Mouse (Mus musculus) midbrain, embryonic 12.5 days (tissue): ENCODE measurements around the gene Scamp5. TPM values are rescaled to one million over a fixed set of nuclear protein-coding genes. Genes with fewer than 3 reads are reported as not detected.
"Not testable (repeated sequence)": the region's sequence is repeated elsewhere in the genome, so short reads cannot be mapped to it uniquely, and the experiment has no call there.

Experiments
- ATAC-seq: fragments of 200-750 bp; cut with Nextera tagmentation; 2 replicates; pipeline ENCODE4 v1.8.0; 2017; ENCODE audit warnings: low read depth, moderate TSS enrichment, moderate library complexity; ENCODE audit not compliant: low FRiP score
- H3K27ac ChIP-seq: fragments of 300-500 bp; sonication (generic); replicated peaks from 2 replicates; pipeline ENCODE4 v1.5.1; 2016; ENCODE audit warnings: mild to moderate bottlenecking
- H3K27me3 ChIP-seq: fragments of 300-500 bp; sonication (generic); 2 replicates; pipeline ENCODE4 v1.6.1; 2016; ENCODE audit warnings: mild to moderate bottlenecking
- H3K36me3 ChIP-seq: fragments of 300-500 bp; sonication (generic); 2 replicates; pipeline ENCODE4 v1.6.1; 2016
- H3K4me1 ChIP-seq: fragments of 300-500 bp; sonication (generic); 2 replicates; pipeline ENCODE4 v1.6.1; 2016
- H3K4me2 ChIP-seq: fragments of 300-500 bp; sonication (generic); replicated peaks from 2 replicates; pipeline ENCODE4 v1.6.1; 2016; ENCODE audit warnings: mild to moderate bottlenecking, moderate library complexity
- H3K4me3 ChIP-seq: fragments of 300-500 bp; sonication (generic); 2 replicates; pipeline ENCODE4 v1.5.1; 2016; ENCODE audit warnings: mild to moderate bottlenecking
- H3K9ac ChIP-seq: fragments of 300-500 bp; sonication (generic); replicated peaks from 2 replicates; pipeline ENCODE4 v1.6.1; 2016; ENCODE audit warnings: mild to moderate bottlenecking, moderate library complexity
- H3K9me3 ChIP-seq: fragments of 300-500 bp; sonication (generic); 2 replicates; pipeline ENCODE4 v1.6.1; 2016; ENCODE audit warnings: mild to moderate bottlenecking
- WGBS: fragments of 180-500 bp; shearing (Covaris S2); methylation state at CpG from one replicate; pipeline ENCODE4 v1.1.7; 2016; 5-methylcytosine and 5-hydroxymethylcytosine counted together
- polyA plus RNA-seq: library from polyadenylated mRNA; unstranded; fragments of >200 nt; fragmentation: Nextera tagmentation; extraction: Ambion mirVana; gene quantifications from 2 replicates; pipeline ENCODE4 v1.2.1, GENCODE M21; 2016

Gene Scamp5
- polyA plus RNA-seq, 1 experiment from 2014 or later = 49.8 TPM

DNA sequence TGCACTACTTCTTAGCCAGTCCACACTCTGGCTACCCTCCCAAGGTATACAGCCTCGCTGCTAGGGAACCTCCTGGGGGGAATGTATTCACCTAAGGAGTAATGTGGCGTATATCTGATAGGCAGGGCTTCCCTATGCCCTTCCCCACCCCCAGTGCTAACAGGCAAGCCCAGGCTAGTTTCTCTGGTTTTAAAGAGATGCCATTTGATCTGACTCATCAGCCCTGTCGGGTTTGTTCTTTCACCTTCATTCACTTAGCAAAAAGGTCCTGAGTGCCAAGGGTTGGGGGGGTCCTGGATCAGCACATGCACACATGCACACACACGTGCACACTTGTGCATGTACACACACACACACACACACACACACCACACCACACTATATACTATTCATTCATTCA lies 39.9 kb downstream of the Scamp5 start:
- H3K4me3 ChIP-seq = no peak overlapping the region
- 0 out of 2 replicates have a peak, but pooled peaks cover 2% of the 10 kb centered on the region for H3K36me3 ChIP-seq
- 64% methylated on average over 4 of the region's 4 CpGs for WGBS
- peaks cover 11% of the 10 kb centered on the region for H3K4me1 ChIP-seq
- no peak overlapping the region for H3K9ac ChIP-seq
- no peak for ATAC-seq
- H3K27ac ChIP-seq = no peak overlapping the region
- no peak overlapping the region for H3K4me2 ChIP-seq
- no peaks in the 10 kb centered on the region for H3K9me3 ChIP-seq
- H3K27me3 ChIP-seq = peaks cover 8% of the 10 kb centered on the region

DNA sequence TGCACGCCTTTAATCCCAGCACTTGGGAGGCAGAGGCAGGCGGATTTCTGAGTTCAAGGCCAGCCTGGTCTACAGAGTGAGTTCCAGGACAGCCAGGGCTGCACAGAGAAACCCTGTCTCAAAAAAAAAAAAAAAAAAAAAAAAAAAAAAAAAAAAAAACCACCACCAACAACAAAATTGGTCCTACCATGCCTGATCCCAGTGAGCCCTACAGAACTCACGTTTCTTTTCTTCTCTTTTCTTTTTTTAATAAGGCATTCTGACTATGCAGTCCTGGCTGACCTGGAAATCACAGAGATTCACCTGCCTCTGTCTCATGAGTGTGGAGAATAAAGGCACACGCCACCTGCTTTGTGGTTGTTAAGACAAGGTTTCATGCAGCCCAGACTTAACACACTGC lies 40.7 kb downstream of the Scamp5 start:
- not testable (repeated sequence) for H3K36me3 ChIP-seq, H3K27me3 ChIP-seq, H3K27ac ChIP-seq, H3K4me2 ChIP-seq, ATAC-seq, H3K9me3 ChIP-seq, H3K4me3 ChIP-seq, H3K9ac ChIP-seq
- peaks cover 11% of the 10 kb centered on the region for H3K4me1 ChIP-seq
- 81% methylated on average over 4 of the region's 4 CpGs for WGBS

GRCm38 (mm10) chr9:57425116-57425515 lies 42.7 kb downstream of the Scamp5 start:
- no peaks in the 10 kb centered on the region for H3K9me3 ChIP-seq
- 0 out of 2 replicates have a peak, but pooled peaks cover 2% of the 10 kb centered on the region for H3K4me1 ChIP-seq
- H3K36me3 ChIP-seq = 0 out of 2 replicates have a peak, but pooled peaks cover 2% of the 10 kb centered on the region
- H3K4me2 ChIP-seq = no peak overlapping the region
- ATAC-seq = no peak
- H3K27ac ChIP-seq = no peak overlapping the region
- H3K27me3 ChIP-seq = no peaks in the 10 kb centered on the region
- no peak overlapping the region for H3K4me3 ChIP-seq
- H3K9ac ChIP-seq = no peak overlapping the region
- WGBS = 84% methylated on average over 3 of the region's 3 CpGs

DNA sequence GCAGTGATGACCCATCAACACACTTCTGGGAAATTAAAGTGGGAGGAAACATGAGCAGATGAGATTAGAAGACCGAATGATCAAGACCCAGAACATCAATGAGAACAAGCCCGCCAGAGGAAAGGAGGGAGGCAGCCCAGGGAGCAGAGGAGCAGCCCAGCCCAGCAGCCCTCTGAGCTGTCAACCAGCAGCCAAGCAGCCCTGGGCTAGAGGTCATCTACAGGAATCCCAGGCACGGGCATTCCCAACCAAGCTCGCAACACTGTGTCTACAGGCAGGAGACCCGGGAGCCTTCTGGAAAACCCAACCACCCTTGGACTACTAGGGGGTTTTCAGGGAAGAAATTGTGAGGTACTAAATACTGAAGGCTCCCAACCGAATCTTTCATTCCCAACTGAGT lies 43.8 kb downstream of the Scamp5 start:
- Histone ChIP-seq H3K4me1 (0 out of 2 replicates have a peak, but pooled peaks cover 2% of the 10 kb centered on the region), H3K4me3 (no peak overlapping the region), H3K9me3 (no peaks in the 10 kb centered on the region), H3K27me3 (no peaks in the 10 kb centered on the region), H3K36me3 (0 out of 2 replicates have a peak, but pooled peaks cover 2% of the 10 kb centered on the region), H3K4me2 (no peak overlapping the region), H3K9ac (no peak overlapping the region), H3K27ac (no peak overlapping the region)
- WGBS = 81% methylated on average over 6 of the region's 6 CpGs
- ATAC-seq = no peak

- 0 out of 2 replicates have a peak, but pooled peaks cover under 1% of the 10 kb centered on the region for H3K36me3 ChIP-seq
These were observed 46.2 kb downstream of the Scamp5 start for GRCm38 (mm10) chr9:57421688-57422111.

GRCm38 (mm10) chr9:57421121-57421571 lies 46.7 kb downstream of the Scamp5 start:
- Histone ChIP-seq H3K4me2 (no peak overlapping the region), H3K4me1 (no peaks in the 10 kb centered on the region), H3K27ac (no peak overlapping the region), H3K27me3 (no peaks in the 10 kb centered on the region; the same call in 1 of the 2 replicates), H3K36me3 (no peaks in the 10 kb centered on the region), H3K4me3 (no peak overlapping the region), H3K9ac (no peak overlapping the region), H3K9me3 (no peaks in the 10 kb centered on the region)
- 86% methylated on average over 9 of the region's 9 CpGs for WGBS
- ATAC-seq = no peak

More at GRCm38 (mm10) chr9:57421688-57422111, 46.2 kb downstream of the Scamp5 start:
- no peak overlapping the region for H3K4me3 ChIP-seq
- no peaks in the 10 kb centered on the region; the same call in 1 of the 2 replicates for H3K27me3 ChIP-seq
- H3K9me3 ChIP-seq = no peaks in the 10 kb centered on the region
- no peak for ATAC-seq
- no peak overlapping the region for H3K9ac ChIP-seq
- no peaks in the 10 kb centered on the region for H3K4me1 ChIP-seq
- 80% methylated on average over 5 of the region's 5 CpGs for WGBS
- H3K4me2 ChIP-seq = no peak overlapping the region
- no peak overlapping the region for H3K27ac ChIP-seq

DNA sequence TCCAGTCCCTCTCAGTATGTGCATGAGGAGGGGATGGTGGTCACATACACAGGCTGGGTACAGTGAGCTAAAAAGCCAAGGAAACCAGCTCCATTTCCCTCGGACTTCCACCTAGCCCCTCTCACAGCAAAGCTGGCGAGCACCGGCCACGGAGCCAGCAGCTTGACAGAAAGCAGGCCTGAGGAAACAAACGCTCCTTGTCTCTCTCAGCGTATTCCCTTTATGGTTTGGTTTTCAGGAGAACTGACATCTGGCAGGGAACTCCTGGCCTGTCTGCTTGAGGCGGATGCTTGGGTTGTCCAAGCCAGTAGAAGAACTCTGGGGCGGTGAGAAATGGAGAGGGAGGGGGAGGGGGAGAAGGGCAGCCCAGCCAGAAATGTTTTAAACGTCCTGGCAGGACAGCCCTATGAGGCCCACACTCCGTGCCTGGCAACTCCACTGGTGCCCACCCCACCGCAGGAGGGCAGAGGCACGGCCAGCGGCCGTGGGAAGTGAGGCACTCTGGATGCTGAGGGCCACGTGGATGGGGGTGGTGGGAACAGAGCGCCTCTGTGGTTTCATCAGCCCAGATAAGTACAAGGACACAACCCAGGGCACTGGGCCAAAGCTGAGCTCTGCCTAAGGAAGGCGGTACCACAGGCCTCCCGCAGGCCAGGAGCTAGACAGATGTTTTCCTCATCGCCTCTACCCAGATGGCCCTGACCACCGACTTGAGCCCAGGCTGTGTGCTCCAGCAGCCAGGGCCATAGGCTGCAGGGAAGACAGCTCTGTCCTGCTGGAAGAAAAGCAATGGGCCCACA lies 47.3 kb downstream of the Scamp5 start:
- no peaks in the 10 kb centered on the region for H3K4me1 ChIP-seq
- ATAC-seq = no peak

DNA sequence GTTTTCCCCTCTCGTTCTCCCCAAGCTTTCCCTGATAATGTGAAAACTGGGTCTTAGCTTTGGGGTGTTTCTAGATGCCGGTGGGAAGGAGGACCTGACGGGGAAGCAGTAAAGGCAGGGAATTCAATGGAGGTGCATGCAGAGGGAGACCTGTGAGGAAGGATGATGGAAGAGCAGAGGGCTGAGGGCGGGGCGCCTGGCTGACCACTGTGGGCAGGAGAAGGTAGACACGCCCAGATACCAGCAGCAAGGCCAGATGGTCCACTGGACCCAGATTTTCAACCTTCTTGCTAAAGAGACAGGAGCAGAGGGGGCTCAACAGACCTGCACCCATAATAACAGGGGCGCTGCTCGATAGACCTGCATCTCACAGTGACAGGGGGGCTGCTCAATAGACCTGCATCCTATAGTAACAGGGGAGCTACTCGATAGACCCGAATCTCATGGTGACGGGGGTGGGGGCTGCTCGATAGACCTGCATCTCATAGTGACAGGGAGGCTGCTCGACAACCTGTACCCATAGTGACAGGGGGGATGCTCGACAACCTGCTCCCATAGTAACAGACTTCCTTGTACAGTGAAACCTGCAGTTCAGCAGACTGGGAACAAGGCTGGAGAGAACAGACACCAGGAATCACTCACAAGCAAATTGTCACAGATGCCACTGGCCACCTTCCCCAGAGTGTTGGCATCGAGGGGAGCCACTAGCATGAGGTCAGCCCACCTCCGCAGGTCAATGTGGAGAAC lies 48.2 kb downstream of the Scamp5 start:
- Histone ChIP-seq H3K4me1 (no peaks in the 10 kb centered on the region), H3K9me3 (no peaks in the 10 kb centered on the region), H3K4me3 (no peak overlapping the region), H3K36me3 (peaks cover 2% of the 10 kb centered on the region; the same call in 1 of the 2 replicates), H3K9ac (no peak overlapping the region), H3K27me3 (no peaks in the 10 kb centered on the region; the same call in 1 of the 2 replicates), H3K27ac (no peak overlapping the region), H3K4me2 (no peak overlapping the region)
- 90% methylated on average over 16 of the region's 16 CpGs for WGBS
- no peak for ATAC-seq

More for the DNA sequence above, 47.3 kb downstream of the Scamp5 start:
- no peaks in the 10 kb centered on the region for H3K36me3 ChIP-seq
- WGBS = 79% methylated on average over 20 of the region's 20 CpGs
- no peak overlapping the region for H3K27ac ChIP-seq
- H3K4me2 ChIP-seq = no peak overlapping the region
- no peaks in the 10 kb centered on the region; the same call in 1 of the 2 replicates for H3K27me3 ChIP-seq
- H3K9ac ChIP-seq = no peak overlapping the region
- H3K4me3 ChIP-seq = no peak overlapping the region
- H3K9me3 ChIP-seq = no peaks in the 10 kb centered on the region

DNA sequence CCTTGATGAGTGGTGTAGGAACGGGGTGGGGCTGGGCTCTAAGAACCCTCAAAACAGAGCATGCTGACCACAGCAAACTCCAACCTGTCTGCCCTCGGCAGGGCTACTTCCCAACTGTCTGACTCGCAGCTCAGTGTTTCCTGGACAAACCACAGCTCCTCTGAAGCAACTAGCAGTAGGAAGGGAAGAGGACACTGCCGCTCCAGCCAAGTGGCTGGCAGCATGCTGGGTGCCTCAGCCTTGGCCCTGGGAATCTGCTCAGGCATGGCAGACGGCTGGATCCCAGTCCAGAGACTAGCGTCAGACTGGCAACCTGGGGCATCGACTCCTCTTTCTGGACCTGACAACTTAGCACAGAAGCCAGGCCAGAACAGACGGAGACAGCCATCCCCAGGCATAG lies 50.5 kb downstream of the Scamp5 start:
- H3K4me3 ChIP-seq = no peak overlapping the region
- no peaks in the 10 kb centered on the region for H3K9me3 ChIP-seq
- H3K4me2 ChIP-seq = no peak overlapping the region
- H3K36me3 ChIP-seq = peaks cover 8% of the 10 kb centered on the region; the same call in 1 of the 2 replicates
- no peaks in the 10 kb centered on the region; the same call in 1 of the 2 replicates for H3K27me3 ChIP-seq
- H3K9ac ChIP-seq = no peak overlapping the region
- WGBS = 90% methylated on average over 8 of the region's 8 CpGs
- no peaks in the 10 kb centered on the region for H3K4me1 ChIP-seq
- no peak overlapping the region for H3K27ac ChIP-seq
- ATAC-seq = no peak

- H3K27me3 ChIP-seq = no peaks in the 10 kb centered on the region
- no peak overlapping the region for H3K4me3 ChIP-seq
- no peak for ATAC-seq
- H3K4me2 ChIP-seq = no peak overlapping the region
- no peaks in the 10 kb centered on the region for H3K4me1 ChIP-seq
- 94% methylated on average over 9 of the region's 9 CpGs for WGBS
- H3K27ac ChIP-seq = no peak overlapping the region
- H3K9ac ChIP-seq = no peak overlapping the region
- H3K36me3 ChIP-seq = no peaks in the 10 kb centered on the region
- H3K9me3 ChIP-seq = no peaks in the 10 kb centered on the region
These were observed 60.5 kb downstream of the Scamp5 start for GRCm38 (mm10) chr9:57407120-57407905.

GRCm38 (mm10) chr9:57406395-57406794 lies 61.5 kb downstream of the Scamp5 start:
- WGBS = 86% methylated on average over 5 of the region's 5 CpGs
- no peak overlapping the region for H3K4me2 ChIP-seq
- no peak overlapping the region for H3K9ac ChIP-seq

More at GRCm38 (mm10) chr9:57406395-57406794, 61.5 kb downstream of the Scamp5 start:
- Histone ChIP-seq H3K4me3 (no peak overlapping the region), H3K4me1 (no peaks in the 10 kb centered on the region), H3K27me3 (no peaks in the 10 kb centered on the region), H3K9me3 (no peaks in the 10 kb centered on the region), H3K36me3 (no peaks in the 10 kb centered on the region), H3K27ac (no peak overlapping the region)
- no peak for ATAC-seq
